Mouse (Mus musculus) myocyte (in vitro differentiated cells): ENCODE data around the gene Vps13a.

Experiments used
- MYOG ChIP-seq, 3 experiments: IDR thresholded peaks; one replicate each; pipeline ENCODE4 v1.6.1; 2011; ENCODE audit warnings: control low read depth in 2 of 3, low read depth in 2 of 3, mild to moderate bottlenecking in 2 of 3; ENCODE audit not compliant: insufficient read length in 2 of 3, control insufficient read depth in 1 of 3, insufficient read depth in 1 of 3
- POLR2A ChIP-seq: IDR thresholded peaks from one replicate; pipeline ENCODE4 v1.6.1; 2011; ENCODE audit warnings: low read depth, mild to moderate bottlenecking, control low read depth, moderate library complexity; ENCODE audit not compliant: insufficient read length
- TCF12 ChIP-seq: IDR thresholded peaks from one replicate; pipeline ENCODE4 v1.6.1; 2011; ENCODE audit warnings: mild to moderate bottlenecking, control low read depth; ENCODE audit not compliant: poor library complexity, insufficient read depth, severe bottlenecking
- TCF3 ChIP-seq: IDR thresholded peaks from one replicate; pipeline ENCODE4 v1.6.1; 2011; ENCODE audit warnings: low read depth, control low read depth; ENCODE audit not compliant: insufficient read length
- USF1 ChIP-seq: IDR thresholded peaks from one replicate; pipeline ENCODE4 v1.6.1; 2011; ENCODE audit warnings: low read depth, mild to moderate bottlenecking, control low read depth, moderate library complexity

DNA sequence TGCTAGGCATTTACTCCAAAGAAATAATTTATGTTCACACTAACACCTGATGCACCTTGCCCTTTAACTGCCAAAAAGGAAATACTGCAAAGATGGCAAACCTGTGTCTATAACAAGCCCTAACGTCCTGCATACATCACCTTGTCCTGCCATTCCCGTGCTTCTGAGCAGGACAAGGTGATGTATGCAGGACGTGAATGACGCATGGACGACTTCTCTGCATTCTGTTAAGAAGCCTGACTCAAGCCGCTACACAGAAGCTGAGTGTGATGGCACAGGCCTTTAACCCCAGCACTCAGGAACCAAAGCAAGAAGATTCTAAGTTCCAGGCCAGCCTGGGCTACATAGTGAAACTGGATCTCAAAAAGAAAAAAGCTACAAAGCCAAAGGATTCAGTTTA is 2.2 kb downstream of the Vps13a start:
- TF ChIP-seq POLR2A (no peak), TCF3 (no peak), USF1 (no peak), MYOG (IDR thresholded peaks at IDR 0.05; ENCODE audit: control insufficient read depth in 1 of 3, insufficient read depth in 1 of 3, insufficient read length in 2 of 3, low read depth in 2 of 3) (no peak), TCF12 (no peak)
